Mouse (Mus musculus) G1E (cell line): ENCODE results near the gene Carhsp1.

Experiments used
- CTCF ChIP-seq: IDR thresholded peaks from 2 replicates; pipeline ENCODE4 v1.5.1; 2012; ENCODE audit warnings: low read depth, low read length, inconsistent platforms, mixed read lengths
- GATA1 ChIP-seq: IDR thresholded peaks from 2 replicates; pipeline ENCODE4 v1.6.1; 2012; ENCODE audit warnings: borderline replicate concordance, low read length, inconsistent platforms, mixed read lengths
- GATA2 ChIP-seq: IDR thresholded peaks from 2 replicates; pipeline ENCODE4 v1.6.1; 2012; ENCODE audit warnings: low read depth, low read length, inconsistent platforms, borderline replicate concordance

GRCm38 (mm10) chr16:8675559-8675958 is 3.6 kb upstream of the Carhsp1 start:
- TF ChIP-seq GATA2 (no peak), CTCF (no peak), GATA1 (no peak)
